Mouse (Mus musculus): ENCODE data around the gene Calm1.
"Not testable (repeated sequence)": the region's sequence is repeated elsewhere in the genome, so short reads cannot be mapped to it uniquely, and the experiment has no call there.

Gene Calm1

DNA sequence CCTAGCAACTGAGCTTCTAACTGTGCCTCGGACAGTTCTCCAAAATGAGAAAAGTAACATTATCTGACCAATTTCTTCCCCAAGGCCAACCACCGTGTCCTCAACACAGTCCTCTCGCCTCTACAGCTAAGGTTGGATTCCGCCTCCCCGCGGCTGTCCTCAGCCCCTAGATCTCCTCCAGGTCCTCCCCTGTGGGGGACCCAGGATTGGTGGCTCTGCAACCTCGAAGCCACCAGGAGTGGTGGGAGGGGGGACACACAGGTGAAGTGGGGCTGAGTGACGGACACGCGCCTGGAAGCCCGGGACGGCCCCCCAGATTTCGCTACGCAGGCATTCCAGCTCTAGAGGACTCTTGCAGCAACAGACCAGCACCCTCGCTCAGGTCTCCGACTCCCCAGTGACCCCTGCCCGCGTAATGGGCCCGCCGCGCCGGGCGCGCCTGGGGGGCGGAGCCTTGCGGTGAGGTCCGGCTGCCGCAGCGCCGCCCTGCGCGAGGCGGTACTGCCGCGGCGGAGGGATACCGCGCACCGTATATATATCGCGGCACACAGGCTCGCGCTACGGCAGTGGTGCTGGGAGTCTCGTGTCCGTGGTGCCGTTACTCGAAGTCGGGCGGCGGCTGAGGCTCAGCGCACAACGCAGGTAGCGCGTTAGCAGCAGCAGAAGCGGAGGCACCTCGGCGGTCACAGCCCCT lies at the start of gene Calm1:
Gene Calm1 (plus strand): TSS at position 469 of the 694 bp plus-strand sequence.
- peak; percentile 91 to 93 for DNase-seq (ENCODE audit: low spot score in 2 of 2)

DNA sequence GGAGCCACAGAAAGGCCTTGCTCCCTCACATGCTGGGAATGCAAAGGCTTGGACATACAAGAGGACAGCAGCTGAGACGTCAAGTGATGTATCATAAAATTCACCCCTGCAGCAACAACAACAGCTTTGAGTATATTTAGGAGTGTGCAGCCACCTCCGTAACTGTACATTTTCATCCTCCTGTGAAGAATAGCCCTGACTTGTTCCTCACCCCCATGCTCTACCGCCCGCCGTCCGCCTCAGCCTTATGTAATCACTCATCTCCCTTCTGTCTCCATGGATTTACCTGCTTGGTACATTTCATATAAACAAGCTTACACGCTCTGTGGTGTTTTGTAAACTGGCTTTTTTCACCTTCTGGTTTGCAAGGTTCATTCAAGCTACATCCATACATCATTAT lies 46.8 kb upstream of the Calm1 start:
- DNase-seq (ENCODE audit: low spot score in 2 of 2), result no peak

DNA sequence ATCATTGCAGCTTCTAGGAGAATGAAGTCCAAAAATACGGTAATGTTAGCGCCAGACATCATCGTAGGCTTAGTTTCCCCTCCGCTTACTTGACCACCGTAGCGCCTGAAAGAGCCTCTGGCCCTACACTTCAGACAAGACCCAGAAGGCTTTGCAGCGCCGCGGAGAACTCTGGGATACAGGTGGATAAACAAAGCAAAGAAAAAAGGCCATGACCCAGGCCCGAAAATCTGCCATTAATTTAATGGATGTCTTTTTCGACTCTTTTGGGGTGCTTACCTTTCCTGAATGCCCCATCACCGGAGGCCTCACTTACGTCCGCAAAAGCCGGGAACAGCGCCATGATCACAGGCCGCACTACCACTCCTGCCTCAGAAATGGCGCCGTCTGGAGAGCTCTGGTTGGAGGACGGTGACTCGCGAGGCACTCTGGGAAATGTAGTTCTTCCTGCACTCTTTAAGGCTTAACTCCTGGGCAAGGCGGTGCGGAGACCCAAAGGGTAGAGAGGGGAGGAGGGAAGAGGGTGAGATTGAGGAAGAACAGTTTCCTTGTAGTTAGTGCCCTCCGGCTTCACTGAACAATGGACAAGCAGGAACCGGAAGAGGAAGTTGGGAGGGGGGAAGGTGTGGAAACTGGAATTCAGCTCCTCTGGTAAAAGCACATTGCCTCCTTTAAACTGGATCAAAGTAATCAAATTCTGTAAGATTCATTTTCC lies 39.8 kb upstream of the Calm1 start, which contains the start of gene Nrde2:
Gene Nrde2 (minus strand): TSS at position 393 of the 715 bp plus-strand sequence.
- peak; percentile 86 to 90 for DNase-seq (ENCODE audit: low spot score in 2 of 2)

DNA sequence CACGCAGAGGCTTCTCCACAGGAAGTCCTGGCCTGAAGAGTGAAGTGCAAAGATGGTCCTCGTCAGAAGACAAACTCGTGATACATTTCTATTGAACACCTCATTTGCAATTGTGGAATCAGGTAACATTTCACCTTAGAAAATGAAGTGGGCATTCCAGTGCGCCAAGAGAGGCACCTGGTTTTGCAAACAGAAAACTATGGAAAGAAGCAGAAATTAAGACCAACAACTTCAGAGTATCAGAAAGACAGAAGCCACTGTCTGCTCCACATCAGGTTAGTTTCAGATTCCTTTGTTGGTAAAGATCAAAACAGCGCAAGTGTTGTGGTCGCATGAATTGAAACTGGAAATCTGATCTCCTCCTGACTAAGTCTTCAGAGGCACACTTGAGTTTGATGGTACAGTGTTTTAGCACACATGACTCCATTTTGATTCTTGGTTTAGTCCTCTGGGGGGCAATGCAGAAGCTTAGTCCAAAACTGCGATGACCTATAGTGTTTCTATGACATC lies 34.2 kb upstream of the Calm1 start:
- DNase-seq (ENCODE audit: low spot score in 2 of 2), result no peak

DNA sequence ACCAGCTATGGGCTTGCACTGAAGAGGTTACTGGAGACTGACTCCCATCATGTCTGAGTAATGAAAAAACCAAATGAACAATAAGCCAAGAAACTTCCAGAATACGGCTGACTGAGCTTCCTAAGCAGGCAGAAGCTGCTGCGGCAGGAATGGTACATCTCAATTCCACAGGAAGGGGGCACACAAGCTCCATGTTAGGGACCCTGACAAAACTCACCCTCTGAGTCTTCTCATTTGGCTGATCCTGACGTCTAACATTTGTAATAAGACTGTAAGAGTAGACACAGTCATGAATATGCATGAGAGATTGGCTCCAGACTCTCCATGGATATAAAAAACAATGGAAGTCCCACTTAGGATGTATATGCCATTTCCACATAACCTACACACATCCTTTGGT lies 33.1 kb upstream of the Calm1 start:
- DNase-seq (ENCODE audit: low spot score in 2 of 2), result no peak

DNA sequence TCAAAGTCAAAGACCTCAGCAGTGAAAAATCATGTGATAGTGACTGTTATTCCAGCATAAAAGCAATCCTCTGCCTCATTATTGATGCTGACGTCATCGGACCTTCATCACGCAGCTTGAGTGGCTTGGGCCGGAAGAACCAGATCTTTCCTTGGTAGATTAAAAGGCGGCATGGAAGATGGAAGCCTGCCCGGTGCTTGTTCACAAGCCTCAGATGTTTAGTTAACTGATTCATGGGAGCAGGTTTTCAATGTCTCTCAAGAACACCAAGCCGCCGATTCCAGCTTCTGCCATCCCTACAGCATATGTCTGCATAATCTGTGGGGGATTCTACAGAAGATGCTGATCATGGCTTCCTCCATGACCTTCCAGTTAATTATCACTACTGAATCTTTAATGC lies 32.3 kb upstream of the Calm1 start:
- no peak for DNase-seq (ENCODE audit: low spot score in 2 of 2)

DNA sequence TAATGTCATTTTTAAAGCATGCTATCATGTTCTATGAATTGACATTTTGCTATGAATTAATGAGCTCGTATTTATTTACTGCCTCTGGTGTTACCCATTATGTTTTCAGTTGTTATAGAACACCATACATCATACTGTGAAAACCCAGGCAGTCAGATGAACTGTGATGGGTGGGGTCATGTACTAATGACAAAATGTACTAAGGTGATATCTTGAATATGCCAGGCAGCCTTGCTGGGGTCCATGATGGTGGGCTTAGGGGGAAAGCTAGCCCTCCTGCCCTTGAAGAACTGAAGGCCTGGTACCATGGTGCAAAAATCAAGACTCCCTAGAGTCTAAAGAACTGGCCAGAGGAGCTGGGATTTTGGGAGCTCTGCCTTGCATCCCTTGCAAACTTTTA lies 31.7 kb upstream of the Calm1 start:
- no peak for DNase-seq (ENCODE audit: low spot score in 2 of 2)

DNA sequence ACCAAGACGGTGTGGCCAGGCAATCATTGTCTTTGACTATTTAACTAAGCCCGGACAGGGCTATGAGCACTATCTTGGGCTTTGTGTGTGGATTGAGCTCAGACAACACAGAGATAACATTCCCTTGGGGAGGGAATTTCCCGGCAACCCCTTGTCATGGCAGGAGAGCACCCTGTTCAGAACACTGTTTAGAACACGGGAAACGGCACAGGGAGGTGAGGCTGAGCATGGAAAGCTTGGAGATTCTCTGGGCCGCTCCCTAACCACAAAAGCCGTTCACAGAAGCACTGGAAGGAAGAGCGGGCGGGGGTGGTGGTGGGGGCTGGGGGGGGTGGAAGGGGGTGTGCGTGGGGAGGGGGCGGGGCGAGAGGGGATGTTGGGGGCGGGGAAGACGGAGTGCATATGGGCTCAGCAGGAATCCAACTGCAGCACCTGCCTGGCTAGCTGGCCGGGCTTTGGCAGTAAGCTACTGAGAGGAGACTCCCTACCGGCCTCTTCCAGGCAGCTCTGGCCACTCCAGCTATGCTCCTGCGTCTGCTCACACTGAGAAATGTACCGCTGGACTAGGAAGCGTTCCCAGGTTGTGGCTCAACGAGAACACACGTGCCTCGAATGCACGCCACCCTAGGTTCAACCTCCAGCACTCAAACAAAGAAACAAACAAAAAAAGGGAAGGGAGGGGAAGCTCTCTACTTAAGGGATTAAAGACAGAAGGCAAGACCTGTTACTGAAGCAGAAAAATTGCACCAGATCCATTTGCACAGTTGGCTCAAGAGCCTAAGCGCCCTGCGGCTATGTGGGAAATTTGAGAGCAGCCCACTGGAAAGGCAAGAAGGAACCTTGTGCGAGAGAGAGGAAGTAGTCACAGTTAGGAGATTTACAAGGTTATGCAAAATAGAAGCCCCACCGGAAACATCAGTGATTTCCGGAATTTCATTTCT lies 31.0 kb upstream of the Calm1 start:
- peak in 1 of 2 experiments; percentile 9 for DNase-seq (ENCODE audit: low spot score in 2 of 2)

DNA sequence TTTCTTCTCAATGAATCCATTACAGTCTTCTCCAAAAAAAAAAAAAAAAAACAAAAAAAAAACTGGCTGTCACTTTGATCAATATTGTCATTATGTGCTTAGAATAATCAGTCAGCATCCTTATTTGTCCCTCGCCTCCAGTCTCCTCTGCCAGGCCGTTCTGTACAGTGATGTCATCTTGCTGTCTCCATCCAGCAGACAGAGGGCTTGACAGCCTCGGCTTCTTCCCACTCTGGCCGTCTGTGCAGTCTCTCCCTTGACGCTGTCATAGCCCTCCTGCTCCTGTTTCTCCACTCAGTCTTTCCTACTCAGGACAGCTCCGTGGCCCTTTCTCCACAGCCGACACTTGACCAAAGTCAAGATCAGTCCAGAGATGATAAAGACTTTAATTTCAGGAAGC lies 26.8 kb upstream of the Calm1 start:
- DNase-seq (ENCODE audit: low spot score in 2 of 2), result no peak

DNA sequence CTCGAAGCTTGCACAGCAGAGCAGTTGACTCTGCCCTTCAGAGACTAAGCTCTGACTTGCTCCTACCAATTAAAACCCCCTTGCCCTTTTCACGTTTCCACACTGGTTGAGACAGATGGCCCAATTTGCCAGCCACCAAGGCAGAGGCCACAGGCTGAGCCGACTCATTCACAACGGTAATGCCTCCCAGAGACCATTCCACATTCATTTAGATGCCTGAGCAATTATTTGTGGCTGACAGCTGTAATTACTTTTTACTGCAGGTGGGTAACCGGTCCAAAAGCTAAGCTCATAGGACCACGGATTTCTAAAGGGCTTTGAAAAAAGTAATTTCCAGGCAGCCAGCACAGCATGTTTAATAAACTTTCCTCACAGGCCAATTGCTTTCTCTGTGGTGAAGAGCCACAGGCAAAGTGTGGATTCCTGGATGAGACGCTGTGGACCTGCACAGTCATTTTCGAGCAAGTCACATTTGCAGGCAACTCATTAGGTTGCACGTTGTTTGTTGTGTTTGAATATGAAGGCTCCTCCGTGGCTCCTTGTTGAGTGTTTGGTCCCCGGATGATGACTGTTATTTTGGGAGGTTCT lies 22.7 kb upstream of the Calm1 start:
- no peak for DNase-seq (ENCODE audit: low spot score in 2 of 2)

DNA sequence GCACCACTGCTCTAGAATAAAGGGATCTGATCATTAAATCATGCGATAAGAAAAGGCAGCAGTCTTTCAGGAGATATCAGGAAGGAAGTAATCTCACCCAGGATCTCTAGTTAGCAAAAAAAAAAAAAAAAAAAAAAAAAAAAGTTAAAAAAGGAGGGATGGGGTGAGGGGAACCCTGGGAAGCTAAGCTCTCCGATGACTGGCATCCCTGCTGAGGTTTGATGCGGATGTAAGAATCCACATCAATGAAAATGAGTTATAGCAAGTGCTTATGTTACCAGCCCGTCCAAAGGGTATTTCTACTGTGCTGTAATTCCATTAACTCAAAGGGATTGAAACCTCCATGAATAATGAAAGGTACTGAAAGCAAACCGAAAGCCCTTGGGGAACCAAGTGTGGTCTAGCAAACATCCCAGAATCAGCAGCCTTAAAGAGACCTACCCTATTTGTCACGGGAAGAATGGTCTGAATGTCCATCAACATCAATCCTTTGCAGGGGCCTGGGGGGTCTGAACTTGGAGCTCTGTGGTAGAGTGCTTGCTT lies 20.3 kb upstream of the Calm1 start:
- DNase-seq (ENCODE audit: low spot score in 2 of 2), result no peak

DNA sequence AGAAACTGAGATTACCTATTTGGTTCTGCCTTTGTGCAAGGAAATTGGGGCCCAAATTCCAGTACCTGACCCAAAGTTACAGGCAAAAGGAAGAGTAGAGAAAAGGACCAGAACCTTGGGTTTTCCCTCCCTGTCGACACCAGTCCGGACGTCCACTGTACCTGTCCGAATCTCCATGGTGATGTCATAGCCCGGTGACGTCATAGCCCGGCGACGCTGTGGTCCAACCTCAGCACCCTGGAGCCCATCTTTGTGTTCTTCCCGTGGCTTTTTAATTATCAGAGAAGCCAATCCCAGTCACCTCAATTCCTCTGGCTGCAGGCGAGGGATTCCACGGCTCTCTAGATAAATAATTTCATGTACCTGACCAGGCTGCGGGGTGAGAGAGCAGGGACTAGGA lies 18.4 kb upstream of the Calm1 start:
- DNase-seq (ENCODE audit: low spot score in 2 of 2), result no peak

DNA sequence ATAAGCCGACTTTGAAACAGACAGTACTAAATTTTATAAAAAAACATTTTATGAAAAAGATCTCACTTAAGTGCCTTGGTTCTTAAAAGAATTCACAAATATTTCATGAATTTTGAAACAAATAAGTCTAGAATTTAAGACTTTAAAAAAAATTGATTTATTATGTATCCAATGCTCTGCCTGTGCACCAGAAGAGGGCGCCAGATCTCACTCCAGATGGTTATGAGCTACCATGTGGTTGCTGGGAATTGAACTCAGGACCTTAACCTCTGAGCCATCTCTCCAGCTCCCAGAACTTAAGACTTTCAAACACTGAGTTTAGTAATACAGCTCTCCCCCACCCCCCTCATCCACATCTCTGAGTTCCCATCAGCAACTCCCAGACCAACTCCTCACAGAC lies 16.6 kb upstream of the Calm1 start:
- no peak for DNase-seq (ENCODE audit: low spot score in 2 of 2)

DNA sequence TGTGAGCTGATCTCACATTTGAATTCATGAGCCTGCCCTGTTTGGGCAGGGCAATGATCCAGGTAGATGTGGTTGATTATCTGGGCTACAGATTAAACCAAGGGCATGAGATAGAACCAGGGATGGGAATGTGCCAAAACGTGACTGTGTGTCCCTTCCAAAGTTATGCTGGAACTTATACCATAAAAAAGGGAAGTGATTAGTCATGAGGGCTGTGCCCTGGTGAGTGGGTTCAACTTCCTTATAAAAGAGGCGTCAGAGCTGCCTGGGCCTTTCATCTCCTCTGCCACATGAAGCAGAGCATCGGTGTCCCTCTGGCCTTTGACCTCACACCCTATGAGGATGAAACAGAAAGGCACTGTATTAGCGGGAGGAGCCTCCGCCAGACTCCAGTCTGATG lies 15.3 kb upstream of the Calm1 start:
- DNase-seq (ENCODE audit: low spot score in 2 of 2), result no peak

DNA sequence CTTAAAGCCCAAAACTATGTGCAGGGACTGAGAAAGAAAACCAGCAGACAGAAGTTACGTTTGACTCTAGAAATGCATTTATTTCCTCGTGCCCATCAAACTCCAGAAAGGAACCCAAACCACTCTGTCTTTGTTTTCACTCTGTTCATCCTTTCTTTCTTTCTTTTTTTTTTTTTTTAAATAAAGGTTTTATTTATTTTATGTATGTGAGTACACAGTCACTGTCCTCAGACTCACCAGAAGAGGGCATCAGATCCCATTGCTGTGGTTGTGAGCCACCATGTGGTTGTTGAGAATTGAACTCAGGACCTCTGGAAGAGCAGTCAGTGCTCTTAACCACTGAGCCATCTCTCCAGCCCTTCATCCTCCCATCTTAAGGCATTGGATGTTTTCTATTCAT lies 14.3 kb upstream of the Calm1 start:
- not testable (repeated sequence) for DNase-seq (ENCODE audit: low spot score in 2 of 2)

DNA sequence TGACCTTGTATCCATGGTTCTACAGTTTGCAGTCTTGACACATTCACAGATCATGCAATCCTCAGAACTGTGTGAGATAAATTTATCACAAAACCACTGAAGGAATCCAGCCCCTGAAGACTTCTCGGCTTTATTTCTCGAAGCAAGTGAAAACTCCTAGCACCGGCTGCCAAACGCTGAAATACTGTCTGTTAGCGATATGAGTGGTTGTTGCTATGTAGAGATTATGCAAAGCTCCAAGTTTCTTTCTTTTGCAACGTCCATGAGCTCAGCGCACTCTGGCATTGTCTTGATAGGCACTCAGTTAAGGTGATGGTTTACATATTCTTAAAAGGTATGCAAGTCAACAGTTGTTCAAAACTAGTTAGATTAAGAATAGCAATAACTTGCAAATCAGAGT lies 13.3 kb upstream of the Calm1 start:
- no peak for DNase-seq (ENCODE audit: low spot score in 2 of 2)

DNA sequence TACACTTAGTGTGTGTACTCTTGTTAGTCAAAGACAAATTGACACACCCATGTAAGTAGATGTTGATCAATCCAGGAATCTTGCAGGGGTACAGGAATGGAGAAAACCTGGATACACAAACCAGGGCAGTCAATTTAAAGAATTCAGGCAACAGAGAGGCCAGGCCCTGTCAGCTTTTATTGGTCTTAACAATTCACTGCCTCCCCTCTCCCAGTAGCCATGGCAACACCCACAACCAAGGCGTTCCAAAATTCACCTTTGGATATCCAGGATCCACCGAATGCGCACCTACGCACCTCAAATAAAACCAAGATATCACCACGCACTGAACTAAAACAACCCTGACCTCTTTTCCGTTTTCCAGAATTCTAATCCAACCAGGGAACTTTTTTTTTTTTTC lies 12.9 kb upstream of the Calm1 start:
- DNase-seq (ENCODE audit: low spot score in 2 of 2), result peak in 1 of 2 experiments; percentile 28

DNA sequence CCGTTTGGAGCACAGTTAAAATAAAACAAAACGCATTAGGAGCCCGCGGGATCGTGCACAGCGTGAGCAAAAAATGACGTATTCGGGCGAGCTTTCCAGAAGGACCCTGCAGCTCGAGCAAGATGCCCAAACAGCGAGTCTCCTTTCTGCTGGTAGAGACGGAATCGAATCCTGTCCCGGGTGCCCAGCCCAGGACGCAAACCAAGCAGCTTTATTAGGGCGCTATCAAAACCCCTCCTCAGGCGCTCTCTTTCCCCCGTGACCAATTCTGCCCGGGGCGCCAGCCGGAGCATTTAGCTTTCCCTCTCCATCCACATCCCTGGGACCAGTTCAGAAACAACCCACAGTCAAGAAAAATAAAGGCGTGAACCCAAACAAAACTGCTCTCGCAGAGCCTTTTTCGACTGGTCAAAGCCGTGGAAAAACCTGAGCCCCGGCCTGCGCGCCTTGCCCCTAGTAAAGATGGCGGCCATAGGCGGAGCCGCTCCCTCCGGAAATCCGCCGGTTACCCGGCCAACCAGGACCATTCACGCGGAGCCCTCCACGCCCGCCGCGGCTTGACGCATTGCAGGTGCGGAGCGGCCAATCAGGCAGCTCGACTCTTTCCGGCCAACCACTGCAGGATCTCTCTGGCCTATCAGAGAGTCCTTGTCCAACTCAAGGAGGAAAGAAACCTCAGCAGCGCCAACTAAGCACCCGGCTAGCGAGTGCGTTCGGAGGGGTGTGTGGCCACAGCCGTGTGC lies 12.1 kb upstream of the Calm1 start:
- peak; percentile 97 to 99 for DNase-seq (ENCODE audit: low spot score in 2 of 2)

DNA sequence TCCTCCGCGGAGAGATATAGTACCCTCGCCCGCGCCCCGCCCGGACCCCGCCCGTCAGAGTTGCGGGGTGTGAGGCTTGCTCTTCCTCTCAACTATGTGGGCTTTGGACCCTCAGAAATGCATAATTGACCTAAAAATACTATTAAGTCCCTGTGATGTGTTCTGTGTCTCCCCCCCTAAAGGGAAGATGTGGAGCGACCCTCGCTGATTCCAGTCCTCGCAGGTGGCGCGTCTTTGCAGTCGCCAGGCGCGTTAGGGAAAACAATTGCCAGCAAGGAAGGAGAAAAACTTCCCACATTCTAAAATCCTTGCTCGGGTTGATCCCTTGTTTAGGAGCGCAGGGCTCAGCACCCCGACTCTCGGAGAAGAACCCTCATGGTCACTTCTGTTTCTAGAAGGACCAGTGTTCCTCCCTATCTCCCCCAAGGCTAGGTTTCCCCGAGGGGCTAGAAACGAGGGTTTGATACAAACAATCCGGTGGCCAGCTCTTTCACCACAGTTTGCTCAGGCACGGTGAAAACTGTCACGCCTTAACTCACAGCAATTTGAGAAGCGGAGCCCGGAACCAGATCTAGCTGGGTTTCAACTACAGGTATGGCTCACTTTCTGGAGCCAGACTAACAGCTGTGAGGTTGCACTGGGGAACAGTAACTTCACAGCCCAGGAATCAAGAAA lies 11.3 kb upstream of the Calm1 start:
- DNase-seq (ENCODE audit: low spot score in 2 of 2), result peak; percentile 29 to 35

DNA sequence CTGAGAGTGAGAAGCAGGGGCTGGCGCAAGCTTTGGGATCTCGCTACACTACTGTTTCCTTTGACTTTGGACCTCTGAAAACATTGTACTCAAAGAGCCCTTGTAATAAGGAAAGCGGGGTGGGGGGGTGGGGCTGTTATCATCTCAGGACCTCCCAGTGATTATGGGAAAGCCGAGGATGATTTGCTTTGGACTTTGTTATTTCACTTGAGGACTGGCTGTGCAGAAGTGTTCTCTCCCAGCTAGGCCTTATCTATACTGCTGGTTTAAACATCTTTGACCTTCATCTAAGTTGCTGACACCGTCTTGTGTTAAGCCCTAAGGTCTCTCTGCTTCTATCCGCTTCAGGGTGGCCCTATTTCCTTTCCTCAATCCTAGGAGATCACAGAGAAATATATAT lies 8.4 kb upstream of the Calm1 start:
- DNase-seq (ENCODE audit: low spot score in 2 of 2), result no peak
